Comparison of ENCODE assay signal across 8 mouse cellular contexts in the genomic region with DNA sequence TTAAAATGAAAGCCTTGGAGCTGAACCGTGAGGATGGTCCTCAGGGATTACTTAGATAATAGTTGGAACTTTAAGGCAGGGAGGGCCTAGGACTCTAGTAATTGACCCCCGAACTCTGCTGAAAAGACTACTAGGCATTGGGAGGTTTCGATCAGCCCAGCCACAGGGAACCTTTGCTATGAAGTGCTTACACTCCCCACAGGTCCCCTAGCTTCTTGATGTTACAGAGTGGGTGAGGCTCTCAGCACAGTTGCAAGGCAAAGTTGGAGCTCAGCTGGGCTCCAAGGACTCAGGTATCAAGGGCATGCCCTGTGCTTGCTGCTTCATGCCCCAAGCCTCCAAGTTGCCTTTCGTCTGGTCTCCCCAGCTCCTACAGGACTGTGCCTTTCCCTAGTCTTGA. TPM values are rescaled to one million over a fixed set of nuclear protein-coding genes. Genes with fewer than 3 reads are reported as not detected.
DNase-seq lines count a peak whose midpoint lies in the region; ATAC-seq and TF ChIP-seq lines count a peak whose summit lies in the region.

No protein-coding gene starts in this region.

- peak overlapping the region; percentile 22; the same call in 1 of the 2 replicates for H3K27ac ChIP-seq in hindbrain, postnatal 0 days
- H3K27ac ChIP-seq in midbrain, embryonic 15.5 days, result 0 out of 2 replicates have a peak overlapping the region, but pooled peaks have one; percentile 87

- H3K4me3 ChIP-seq in hindbrain, postnatal 0 days (ENCODE audit: low read length), result peak overlapping the region; percentile 86
- peak overlapping the region; percentile 97 for H3K4me3 ChIP-seq in midbrain, embryonic 15.5 days

- ATAC-seq in hindbrain, postnatal 0 days, result no peak
- no peak for ATAC-seq in midbrain, embryonic 15.5 days (replicated peaks)
- ATAC-seq in granulocyte monocyte progenitor cell, adult 5-6 weeks (replicated peaks; ENCODE audit: poor library complexity, severe bottlenecking), result no peak

- WGBS in hindbrain, postnatal 0 days, result 43% methylated on average over 4 of the region's 4 CpGs
- WGBS in midbrain, embryonic 15.5 days, result 45% methylated on average over 4 of the region's 4 CpGs

- no peaks in the 10 kb centered on the region for H3K9me3 ChIP-seq in hindbrain, postnatal 0 days (ENCODE audit: low read length)
- H3K9me3 ChIP-seq in midbrain, embryonic 15.5 days, result no peaks in the 10 kb centered on the region

- DNase-seq in kidney, adult 18-20 months, result peak; percentile 11
- DNase-seq in kidney, adult 8-10 months, result no peak
- DNase-seq in c-Kit-negative CD71-positive TER-119-positive erythroid progenitor cells, embryonic 14.5 days (ENCODE audit: low read depth, low spot score), result peak; percentile 20
- no peak for DNase-seq in hindbrain, postnatal 0 days (ENCODE audit: low spot score)
- no peak for DNase-seq in Muller cell, postnatal 12 days (ENCODE audit: inconsistent ontology term)
- DNase-seq in frontal cortex, postnatal 25 days (ENCODE audit: low spot score in 2 of 2), result no peak

- no peaks in the 10 kb centered on the region for H3K36me3 ChIP-seq in hindbrain, postnatal 0 days (ENCODE audit: insufficient read depth, low read length)
- H3K36me3 ChIP-seq in midbrain, embryonic 15.5 days (replicated peaks), result no peaks in the 10 kb centered on the region

- no peaks in the 10 kb centered on the region for H3K27me3 ChIP-seq in hindbrain, postnatal 0 days (ENCODE audit: insufficient read depth, low read length)
- H3K27me3 ChIP-seq in midbrain, embryonic 15.5 days (replicated peaks), result peaks cover 6% of the 10 kb centered on the region

- peak overlapping the region; percentile 78 for H3K4me2 ChIP-seq in hindbrain, postnatal 0 days (ENCODE audit: low read depth, low read length)
- peak overlapping the region; percentile 95 for H3K4me2 ChIP-seq in midbrain, embryonic 15.5 days

- peak overlapping the region; percentile 97 for H3K9ac ChIP-seq in hindbrain, postnatal 0 days (replicated peaks; ENCODE audit: low read length)
- peak overlapping the region; percentile 100 for H3K9ac ChIP-seq in midbrain, embryonic 15.5 days

- peaks cover 25% of the 10 kb centered on the region for H3K4me1 ChIP-seq in hindbrain, postnatal 0 days (ENCODE audit: insufficient read depth, low read length)
- H3K4me1 ChIP-seq in midbrain, embryonic 15.5 days, result peaks cover 48% of the 10 kb centered on the region

- no peak for TF ChIP-seq CTCF in hindbrain, postnatal 0 days (IDR thresholded peaks at IDR 0.05; ENCODE audit: low read depth)

RNA-seq across cellular contexts. Expression of a gene that starts 1.4 kb away (rescaled TPM):
- 32.0 and 36.4 TPM in 2 replicates for total RNA-seq in hindbrain, postnatal 0 days (2014; rRNA removed)
- polyA plus RNA-seq in hindbrain, postnatal 0 days (2015; fragmentation: Nextera tagmentation; extraction: Ambion mirVana), result 12.1 and 12.9 TPM in 2 replicates
- polyA plus RNA-seq in midbrain, embryonic 15.5 days (2015; fragmentation: Nextera tagmentation; extraction: Ambion mirVana), result 24.6 and 32.2 TPM in 2 replicates
- 16.7 and 19.0 TPM in 2 replicates for total RNA-seq in granulocyte monocyte progenitor cell, adult 5-6 weeks (2014; fragmentation: Nextera tagmentation)
- total RNA-seq in granulocyte monocyte progenitor cell, adult 5-6 weeks (2017), result 9.5 and 9.9 TPM in 2 replicates

RNA-seq across cellular contexts. Expression of a gene that starts 13.8 kb away (rescaled TPM):
- 0.11 and 0.52 TPM in 2 replicates for total RNA-seq in hindbrain, postnatal 0 days (2014; rRNA removed)
- polyA plus RNA-seq in hindbrain, postnatal 0 days (2015; fragmentation: Nextera tagmentation; extraction: Ambion mirVana), result 0.15 TPM in 2 replicates
- polyA plus RNA-seq in midbrain, embryonic 15.5 days (2015; fragmentation: Nextera tagmentation; extraction: Ambion mirVana), result 0.06 and 0.10 TPM in 2 replicates
- total RNA-seq in granulocyte monocyte progenitor cell, adult 5-6 weeks (2014; fragmentation: Nextera tagmentation), result 1.1 and 3.2 TPM in 2 replicates
- 0.95 and 2.0 TPM in 2 replicates for total RNA-seq in granulocyte monocyte progenitor cell, adult 5-6 weeks (2017)

RNA-seq across cellular contexts. Expression of a gene that starts 28.2 kb away (rescaled TPM):
- 31.5 and 90.8 TPM in 2 replicates for total RNA-seq in hindbrain, postnatal 0 days (2014; rRNA removed)
- polyA plus RNA-seq in hindbrain, postnatal 0 days (2015; fragmentation: Nextera tagmentation; extraction: Ambion mirVana), result 621 and 639 TPM in 2 replicates
- 358 and 373 TPM in 2 replicates for polyA plus RNA-seq in midbrain, embryonic 15.5 days (2015; fragmentation: Nextera tagmentation; extraction: Ambion mirVana)
- total RNA-seq in granulocyte monocyte progenitor cell, adult 5-6 weeks (2014; fragmentation: Nextera tagmentation), result 336 and 382 TPM in 2 replicates
- total RNA-seq in granulocyte monocyte progenitor cell, adult 5-6 weeks (2017), result 162 and 258 TPM in 2 replicates

Comparison
In these comparisons a context has a peak if more than half of its experiments do, and no peak if none do; other contexts are left out.
1. DNase-seq: peak in kidney, adult 18-20 months (single experiment) and c-Kit-negative CD71-positive TER-119-positive erythroid progenitor cells, embryonic 14.5 days (single experiment); none in kidney, adult 8-10 months (0 of 2), hindbrain, postnatal 0 days (single experiment), Muller cell, postnatal 12 days (single experiment) and frontal cortex, postnatal 25 days (0 of 2).